Mouse (Mus musculus) cerebral cortex, adult 2 months (tissue): ENCODE data around the gene Odf3.

Source experiments
- WGBS: fragments of 180-500 bp; shearing (Covaris S2); methylation state at CpG from one replicate; pipeline ENCODE4 v1.1.7; 2018; 5-methylcytosine and 5-hydroxymethylcytosine counted together

The Odf3 gene

DNA sequence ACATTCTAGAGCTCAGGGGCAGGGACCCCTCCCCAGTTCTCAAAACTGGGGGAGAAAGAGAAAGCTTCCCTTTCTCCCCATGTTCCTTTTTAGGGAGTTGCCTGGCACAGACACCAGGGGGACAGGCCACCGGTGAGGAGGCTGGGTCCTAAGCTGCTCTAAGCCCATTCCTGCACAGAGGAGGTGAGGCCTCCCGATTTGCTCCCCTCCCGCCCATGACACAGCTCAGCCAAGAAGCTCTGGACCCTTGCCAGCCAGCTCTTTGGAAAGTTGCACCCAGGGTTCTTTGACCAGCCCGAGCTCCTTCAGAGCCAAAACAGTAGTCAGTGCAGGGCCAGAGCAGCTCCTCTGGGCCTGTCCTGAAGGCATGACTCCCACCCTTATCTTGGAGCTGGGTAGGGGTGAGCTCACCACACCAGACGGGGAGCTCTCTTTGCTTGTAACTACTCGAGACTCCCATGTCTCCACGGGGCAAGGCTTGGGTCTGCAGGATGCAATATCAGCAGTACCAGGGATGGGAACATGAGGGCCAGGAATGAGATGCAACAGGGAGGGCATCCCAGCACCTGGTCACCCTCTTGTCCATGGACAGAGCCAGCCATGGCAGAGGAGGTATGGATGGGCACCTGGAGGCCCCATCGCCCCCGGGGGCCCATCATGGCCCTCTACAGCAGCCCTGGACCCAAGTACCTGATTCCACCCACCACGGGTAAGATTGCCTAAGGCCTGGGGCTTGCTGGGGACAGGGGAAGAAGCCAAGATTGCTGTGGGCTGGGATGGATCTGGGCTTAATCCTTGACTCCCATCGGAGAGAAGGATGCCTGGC is at the start of gene Odf3:
Odf3 (plus strand) TSS at position 51 of the 826 bp plus-strand sequence.
- 58% methylated on average over 11 of the region's 11 CpGs for WGBS

DNA sequence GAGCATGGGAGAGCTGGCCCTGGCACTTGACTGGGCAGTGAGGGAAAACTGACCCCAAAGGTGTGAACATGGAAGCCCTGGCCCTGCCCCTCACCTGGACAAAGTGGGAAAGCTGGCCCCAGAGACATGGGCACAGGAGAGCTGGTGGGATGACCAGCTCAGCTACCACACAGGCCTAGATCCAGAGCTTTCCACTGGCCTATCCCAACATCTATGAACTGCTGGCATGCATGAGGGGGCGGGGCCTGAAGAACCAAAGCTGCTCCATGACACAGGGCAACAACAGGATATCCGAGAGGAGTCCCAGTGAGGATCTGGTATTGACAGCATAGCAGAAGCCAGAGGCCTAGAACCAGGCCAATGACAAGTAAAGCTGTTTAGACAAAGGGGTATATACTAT is 49.4 kb upstream of the Odf3 start:
- WGBS, result 82% methylated on average over 2 of the region's 2 CpGs

DNA sequence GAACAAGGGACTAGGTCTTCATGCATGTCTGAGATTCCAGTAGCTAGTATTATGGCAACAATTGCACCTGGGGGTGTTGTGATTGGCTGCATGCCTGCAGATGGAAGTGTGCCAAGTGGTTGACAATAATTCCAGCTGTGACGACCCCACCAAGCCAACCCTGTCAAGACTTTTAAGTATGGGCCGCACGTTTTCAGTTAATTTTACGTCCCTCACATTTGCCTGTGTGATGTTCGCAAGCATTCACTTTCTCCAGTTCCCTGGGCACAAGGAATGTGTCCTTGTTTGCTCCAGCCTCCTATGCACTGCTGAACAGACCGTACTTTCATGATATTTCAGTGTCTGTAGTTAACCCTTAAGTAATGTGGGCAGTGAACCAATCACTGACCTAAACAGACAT is 45.0 kb upstream of the Odf3 start:
- 61% methylated on average over 6 of the region's 6 CpGs for WGBS

DNA sequence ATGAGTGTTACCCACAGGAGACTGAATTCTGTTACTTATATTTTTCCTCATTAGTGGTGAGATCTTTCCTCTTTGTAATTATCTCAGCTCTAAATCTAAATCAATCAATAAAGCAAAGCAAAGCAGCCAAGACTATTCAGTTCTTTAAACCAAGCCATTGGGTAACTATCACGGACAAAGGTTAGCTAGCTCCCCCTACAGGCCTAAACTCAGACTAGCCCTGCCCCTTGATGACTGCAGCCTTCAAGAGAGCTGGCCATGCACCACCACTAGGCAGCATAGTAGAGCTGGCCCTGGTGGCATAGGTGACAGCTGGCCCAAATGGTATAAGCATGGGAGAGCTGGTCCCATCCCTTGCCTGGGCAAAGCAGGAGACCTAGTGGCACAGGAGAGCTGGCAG is 41.9 kb upstream of the Odf3 start:
- WGBS, result 14% methylated on average over 1 of the region's 1 CpGs

DNA sequence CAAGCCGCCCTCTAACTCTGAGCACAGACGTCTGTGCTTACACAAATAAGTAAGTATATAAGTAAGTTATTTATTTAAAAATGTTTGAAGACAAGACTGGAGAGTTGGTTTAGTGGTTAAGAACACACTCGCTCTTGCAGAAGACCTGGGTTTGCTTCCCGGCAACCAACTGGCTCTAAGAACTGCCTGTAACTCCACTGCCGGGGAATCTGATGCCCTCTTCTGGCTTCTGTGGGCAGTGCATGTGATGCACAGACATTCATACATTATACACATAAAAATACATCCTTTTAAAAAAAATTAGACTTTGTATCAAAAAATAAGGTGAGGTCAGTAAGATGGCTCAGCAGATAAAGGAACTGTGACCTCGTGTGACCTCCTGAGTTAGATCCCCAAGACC is 37.1 kb upstream of the Odf3 start:
- 95% methylated on average over 6 of the region's 6 CpGs for WGBS

DNA sequence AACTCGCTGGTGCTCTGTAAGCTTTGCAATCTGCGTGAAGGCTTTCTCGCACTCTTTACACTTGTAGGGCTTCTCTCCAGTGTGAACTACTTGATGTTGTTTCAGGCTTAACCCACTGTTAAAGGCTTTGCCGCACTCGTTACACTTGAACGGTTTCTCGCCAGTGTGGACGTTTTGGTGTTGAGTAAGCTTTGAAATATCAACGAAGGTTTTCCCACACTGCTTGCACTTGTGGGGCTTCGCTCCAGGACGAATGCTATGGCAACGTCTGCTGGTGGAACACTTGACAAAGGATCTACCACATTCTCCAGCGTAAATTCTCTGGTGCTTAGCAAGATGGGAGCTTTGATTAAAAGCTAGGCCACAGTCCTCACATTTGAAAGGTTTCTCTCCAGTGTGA is 35.9 kb upstream of the Odf3 start:
- WGBS, result 68% methylated on average over 13 of the region's 13 CpGs

DNA sequence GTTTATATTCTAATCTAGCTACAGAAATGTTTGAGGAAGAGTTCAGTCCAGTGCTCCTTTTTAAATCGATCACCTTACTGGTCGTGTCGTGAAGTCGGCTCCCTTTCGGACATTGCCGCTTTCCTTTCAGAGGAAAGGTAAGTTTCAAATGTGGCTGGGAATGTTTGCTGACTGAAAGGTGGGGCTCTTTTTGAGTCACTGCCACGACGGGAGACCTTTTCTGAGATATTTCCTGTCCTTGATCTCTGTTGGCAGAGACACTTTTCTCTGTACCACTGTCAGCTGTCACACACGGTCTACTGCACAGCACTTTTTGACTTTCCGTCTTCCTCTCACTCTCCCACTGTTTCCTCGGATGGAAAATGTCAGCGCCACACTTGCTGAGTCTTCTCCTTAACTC is 34.8 kb upstream of the Odf3 start:
- 82% methylated on average over 12 of the region's 12 CpGs for WGBS

DNA sequence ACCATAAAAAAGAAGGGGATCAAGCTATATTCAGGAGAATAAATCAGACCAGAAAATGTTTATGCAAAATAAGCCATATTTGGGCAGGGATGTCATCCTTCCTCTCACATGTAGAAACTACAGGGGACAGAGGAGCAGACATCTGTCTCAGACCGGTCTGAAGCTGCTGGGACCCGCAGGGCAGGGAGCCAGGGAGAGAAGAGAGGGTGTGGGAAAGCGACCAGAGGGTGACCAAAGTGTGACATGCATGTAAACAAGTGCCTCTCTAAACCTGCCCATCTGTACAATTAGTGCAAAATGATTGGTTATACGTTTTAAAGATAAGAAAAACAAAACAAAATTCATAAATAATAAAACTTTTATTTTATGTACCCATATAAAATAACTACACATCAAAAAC is 27.4 kb upstream of the Odf3 start:
- WGBS, result 57% methylated on average over 4 of the region's 4 CpGs

DNA sequence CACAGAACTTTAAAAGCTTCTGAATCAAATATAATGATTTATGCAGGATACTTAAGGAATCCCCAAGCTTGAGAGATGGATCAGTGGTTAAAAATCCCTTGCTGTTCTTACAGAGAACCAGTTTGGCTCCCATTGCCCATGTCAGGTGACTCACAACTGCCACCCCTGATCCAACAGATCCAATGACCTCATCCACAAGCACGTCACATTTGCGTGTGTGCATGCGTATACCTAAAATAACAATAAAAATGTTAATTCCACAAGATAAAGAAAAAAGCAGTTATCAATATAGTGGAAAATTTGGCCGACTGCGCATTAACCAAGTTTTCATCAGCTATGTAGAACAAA is 26.3 kb upstream of the Odf3 start:
- WGBS, result 29% methylated on average over 5 of the region's 5 CpGs

DNA sequence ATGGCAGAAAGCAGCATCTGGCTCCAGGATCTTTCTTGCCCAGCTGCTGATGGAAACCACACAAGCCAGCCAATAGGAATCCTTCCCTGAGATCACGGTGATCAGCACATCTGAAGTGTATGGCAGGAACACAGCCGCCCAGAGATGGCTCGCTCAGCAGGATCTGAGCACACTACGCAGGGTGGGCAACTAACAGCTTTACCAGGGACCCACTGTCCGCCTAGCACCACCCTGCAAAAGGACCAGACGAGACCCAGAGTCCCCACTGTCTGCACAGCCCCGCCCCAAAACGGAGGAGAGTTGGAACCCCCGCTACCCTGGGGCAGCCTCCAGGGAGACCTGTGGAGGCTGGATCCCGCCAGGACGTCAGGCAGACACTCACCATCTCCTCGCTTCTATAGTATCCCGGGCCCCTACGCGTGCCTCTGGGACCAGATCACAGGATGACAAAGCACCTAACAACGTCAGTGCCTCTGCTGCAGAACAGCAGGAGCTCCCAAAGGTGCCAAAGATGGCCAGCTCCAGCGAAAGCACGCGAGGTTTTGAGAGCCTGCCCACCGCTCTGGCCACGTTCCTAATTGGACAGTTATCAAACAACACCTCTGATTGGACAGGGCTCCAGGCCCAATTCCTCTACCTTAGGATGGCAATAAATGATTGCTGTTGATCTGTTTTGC is 25.8 kb upstream of the Odf3 start, which contains the start of gene Zfp941:
Zfp941 (minus strand) TSS at position 526 of the 677 bp plus-strand sequence.
- WGBS, result 5% methylated on average over 21 of the region's 21 CpGs

DNA sequence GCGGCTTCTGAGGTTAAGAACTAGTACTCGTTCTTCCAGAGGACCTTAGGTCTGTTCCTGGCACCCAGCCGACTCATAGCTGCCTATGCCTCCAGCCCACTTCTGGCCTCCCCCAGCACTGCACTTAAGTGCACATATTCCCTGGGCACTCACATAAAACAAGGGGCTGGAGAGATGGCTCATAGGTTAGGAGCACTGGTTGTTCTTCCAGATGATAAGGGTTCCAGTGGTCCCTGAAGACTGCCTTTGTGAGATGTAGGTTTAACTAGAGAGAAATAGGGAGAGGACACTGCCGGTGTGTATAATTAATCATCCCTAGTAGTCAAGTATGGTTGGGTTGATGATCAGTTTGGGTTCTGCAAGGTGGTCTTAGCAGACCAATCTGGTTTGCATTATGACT is 24.9 kb upstream of the Odf3 start:
- 91% methylated on average over 4 of the region's 4 CpGs for WGBS

DNA sequence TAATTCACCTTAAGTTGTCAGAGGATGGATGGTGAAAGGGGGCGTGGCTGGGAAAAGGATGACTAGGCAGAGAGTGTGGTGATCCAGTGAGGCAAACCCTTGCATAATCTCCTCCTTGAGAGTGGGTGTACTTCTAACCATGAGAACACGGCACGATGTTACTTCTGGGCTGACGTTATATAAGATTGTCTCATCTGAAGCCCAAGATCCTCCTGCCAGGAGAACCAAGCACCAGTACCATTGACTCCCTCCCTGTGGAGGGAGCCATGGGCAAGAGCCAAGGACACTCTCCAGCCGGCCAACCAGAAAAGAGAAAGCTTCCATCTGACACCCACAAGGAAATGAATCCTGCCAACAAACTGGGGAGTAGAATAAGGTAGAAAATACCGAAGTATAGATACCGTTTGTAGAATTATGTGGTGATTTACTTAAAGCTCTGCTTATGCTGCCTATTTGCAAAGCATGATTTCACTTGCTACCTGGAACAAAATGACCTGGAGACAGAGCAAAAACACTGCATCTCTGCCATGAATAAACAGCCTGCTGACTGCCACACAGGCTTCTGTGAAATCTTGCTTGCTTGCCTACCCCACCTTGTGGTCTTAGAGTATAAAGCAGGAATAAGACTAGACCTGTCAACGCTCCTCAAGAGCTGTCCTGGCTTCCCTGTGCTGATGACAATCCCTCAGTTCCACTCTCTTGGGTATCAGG is 19.3 kb upstream of the Odf3 start:
- 12% methylated on average over 8 of the region's 8 CpGs for WGBS

DNA sequence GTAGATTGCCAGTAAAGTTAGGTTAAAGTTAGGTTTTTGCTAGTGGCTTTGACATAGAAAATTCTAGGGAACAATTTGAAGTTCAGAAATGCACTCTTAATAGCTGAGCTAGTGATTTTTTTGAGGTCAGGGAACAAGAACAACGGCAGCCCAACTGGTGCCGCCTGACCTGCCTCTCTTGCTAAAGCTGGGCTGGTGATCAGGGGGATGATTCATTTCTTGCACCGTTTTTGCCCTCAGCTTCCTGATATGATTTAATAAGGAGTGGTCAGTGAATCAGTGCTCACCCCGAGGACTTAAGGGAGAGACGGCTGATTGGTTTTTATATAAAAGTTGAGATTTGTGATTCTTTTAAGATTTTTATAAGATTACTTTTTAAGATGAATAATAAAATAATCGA is 16.2 kb upstream of the Odf3 start:
- WGBS, result 78% methylated on average over 6 of the region's 6 CpGs

DNA sequence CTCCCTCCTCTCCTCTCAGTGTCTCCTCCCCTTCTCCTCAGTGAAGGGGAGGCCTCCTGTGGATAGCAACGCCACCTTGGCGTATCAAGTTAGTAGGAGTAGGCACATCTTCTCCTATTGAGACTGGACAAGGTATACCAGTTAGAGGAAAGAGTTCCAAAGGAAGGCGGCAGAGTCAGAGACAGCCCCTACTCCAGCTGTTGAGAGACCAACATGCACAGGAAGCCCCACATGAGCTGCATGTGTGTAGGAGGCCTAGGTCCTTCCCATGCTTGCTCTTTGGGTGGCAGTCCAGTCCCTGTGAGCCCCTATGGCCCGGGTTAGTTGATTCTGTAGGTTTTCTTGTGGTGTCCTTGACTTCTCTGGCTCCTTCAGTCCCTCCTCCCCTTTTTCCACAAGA is 14.3 kb upstream of the Odf3 start:
- WGBS, result 91% methylated on average over 4 of the region's 4 CpGs

DNA sequence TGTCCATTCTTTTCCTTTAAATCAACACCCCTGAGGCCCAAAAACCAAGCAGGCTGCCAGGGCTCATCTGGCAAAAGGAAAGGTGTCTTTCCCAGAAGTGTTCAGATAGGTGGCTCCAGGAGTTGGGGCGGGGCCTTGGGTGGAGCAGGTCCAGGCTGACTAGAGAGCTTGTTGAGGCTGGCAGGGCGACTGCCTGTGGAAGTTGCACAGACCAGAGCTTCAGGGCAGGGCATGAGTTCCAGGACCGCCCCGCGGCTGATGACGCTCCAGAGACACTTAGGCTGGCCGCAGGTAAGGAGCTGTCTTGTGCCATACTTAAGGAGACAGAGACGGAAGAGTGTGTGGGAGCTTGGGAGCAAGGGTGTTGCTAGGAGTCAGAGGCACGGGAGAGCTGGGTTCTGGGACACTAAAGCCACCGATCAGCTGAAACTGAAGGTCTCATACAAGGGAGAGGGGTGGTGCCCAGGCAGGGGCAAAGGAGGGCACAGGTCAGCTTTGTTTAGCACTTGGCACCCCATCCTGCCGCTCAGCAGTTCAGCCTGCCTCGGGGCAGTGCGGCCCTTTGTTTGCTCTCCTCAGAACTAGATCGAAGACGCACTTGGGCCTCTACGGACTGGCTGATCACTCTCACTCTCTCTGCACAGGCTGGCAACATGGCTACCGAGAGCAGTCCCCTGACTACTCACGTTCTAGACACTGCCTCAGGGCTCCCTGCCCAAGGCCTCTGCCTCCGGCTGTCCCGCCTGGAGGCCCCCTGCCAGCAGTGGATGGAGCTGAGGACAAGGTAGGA is 12.4 kb upstream of the Odf3 start, which contains the start of gene Urah:
Urah (plus strand) TSS at position 51 of the 790 bp plus-strand sequence.
- 57% methylated on average over 20 of the region's 20 CpGs for WGBS

DNA sequence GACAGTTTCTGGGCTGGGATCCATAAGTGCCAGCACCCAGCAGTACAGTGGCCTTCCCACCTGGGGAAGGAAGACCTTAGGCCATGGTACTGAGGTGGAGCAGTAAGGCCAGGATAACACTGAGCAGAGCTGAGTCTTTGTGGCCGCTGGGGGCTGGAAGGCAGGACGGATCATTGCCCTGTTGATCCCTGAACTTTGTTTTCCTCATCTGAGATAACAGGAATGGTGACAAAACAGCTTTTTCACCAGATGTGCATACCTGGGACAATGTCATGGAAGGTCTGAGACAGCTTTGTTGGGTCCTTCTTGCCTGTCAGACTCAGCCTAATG is 11.9 kb upstream of the Odf3 start:
- WGBS, result 87% methylated on average over 2 of the region's 2 CpGs

DNA sequence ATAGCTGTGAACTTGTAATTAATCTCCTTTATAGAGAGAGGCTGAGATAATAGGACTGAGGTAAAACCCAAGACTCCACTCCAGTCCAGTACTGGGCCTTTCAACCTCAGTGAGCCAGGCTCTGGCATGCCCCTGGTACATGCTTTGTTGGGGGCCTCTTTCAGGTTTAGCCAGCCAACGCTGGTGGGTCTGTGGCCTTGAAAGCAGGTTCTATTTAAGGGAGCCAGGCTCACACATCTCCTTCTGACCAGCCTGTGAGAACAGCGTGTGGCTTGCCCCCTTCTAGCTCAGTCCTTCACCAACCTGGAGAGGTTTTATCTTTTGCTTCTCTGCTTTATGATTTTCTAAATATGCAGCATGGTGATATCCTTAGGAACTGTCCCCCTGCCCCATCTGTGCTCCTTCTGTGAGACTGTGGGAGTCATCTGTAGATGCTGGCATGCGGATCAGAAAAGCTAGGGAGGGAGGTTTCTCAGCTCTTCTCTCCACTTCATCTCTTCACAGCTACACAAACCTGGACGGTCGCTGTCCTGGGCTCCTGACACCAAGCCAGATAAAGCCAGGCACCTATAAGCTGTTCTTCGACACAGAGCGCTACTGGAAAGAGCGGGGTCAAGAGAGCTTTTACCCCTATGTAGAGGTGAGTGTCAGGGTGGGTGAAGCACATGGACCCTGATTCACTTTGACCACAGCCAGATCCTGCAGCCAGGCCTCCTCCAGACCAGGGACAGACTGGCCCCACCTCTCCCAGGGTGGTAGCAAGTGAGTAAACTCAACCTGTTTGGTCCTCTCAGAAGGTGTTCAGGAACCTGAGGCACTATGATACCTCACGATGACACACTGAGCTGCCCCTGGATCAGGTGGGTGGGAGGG is 11.1 kb upstream of the Odf3 start:
- 58% methylated on average over 9 of the region's 9 CpGs for WGBS

DNA sequence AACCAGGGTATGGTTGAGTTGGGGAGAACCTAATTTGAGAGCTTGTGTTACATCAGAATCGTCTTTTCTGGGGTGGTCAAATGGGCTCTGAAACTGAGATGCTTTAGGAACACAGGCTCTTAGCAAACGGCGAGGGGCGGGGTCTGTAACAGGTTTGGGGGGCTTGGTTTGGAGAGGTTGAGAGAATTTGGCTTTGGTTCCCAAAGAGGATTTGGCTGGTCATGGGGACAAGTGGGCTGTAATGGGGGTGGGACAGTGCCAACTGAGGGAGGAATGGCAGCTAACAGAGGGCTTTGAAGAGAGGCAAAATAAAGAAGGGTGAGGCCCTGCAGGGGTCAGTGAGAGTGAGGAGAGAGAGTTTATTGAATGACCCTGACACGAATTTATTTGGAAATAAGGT is 8.0 kb upstream of the Odf3 start:
- 71% methylated on average over 5 of the region's 5 CpGs for WGBS

DNA sequence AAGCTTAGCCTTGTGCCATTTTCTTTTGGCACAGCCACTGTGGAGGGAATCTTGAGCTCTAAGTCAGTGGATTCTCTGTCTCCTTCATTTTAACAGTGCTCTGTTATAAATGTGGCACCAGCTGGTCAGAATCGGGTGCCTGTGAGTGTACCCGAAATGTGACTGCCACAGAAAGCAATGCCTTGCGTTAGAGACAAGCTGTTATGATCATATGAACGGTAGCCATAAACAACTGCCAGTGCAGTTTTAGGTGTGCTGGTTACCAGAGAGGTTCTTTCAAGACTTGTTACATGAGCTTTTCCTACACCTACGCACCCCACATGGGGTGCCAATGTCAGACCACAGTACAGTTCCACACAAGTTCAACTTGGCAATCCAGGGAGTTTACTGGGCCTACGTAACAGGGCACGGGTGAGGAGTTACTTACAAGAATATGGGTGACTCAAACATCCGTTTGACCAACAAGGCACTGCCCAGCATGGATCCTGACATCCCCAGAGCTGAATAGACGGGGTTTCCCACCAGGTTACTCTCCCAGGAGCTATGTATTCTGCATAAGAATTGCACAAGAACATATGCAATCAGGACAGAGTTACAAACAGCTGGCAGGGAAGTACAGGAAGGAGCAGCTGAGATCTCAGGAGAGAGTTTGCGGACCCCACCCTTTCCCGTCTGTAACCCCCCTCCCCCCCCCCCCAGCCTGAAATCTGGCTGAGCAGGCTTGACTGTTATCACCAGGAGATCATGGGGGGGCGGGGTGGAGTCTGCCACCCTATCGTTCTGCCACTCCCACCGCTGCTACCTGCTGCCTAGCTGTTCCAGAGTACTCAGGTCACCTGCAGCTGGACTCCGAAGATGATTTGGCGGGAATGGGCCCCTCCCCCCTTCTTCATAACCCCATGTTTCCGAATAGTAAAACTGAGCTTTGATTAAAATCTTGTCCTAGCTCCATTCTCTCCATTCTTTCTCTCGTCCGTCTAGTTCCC is 6.6 kb upstream of the Odf3 start:
- WGBS, result 37% methylated on average over 19 of the region's 19 CpGs

DNA sequence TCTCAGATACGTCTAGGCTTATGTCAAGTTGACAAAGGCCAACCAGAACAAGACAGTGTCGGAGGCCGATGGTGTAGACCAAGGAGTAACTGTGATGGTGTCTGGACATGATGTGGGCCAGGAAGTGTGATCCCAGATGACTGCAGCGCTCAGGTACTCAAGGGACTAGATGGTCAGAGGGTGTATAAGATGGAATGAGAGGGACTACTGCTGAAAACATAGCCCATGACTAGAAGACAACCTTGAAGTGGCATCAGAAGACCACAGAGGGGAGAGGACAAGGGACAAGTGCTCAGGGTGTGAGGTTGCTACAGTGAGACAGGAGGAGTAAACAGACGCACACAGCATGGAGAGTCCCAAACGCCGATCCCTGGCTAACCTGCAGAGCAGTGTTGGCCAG is 3.8 kb upstream of the Odf3 start:
- 83% methylated on average over 7 of the region's 7 CpGs for WGBS
